Mouse (Mus musculus): ENCODE data around the gene Mpi. TPM values are rescaled to one million over a fixed set of nuclear protein-coding genes. Genes with fewer than 3 reads are reported as not detected.

The Mpi gene
- polyA plus RNA-seq, 1 experiment from 2014 or later, result 44.5 TPM

DNA sequence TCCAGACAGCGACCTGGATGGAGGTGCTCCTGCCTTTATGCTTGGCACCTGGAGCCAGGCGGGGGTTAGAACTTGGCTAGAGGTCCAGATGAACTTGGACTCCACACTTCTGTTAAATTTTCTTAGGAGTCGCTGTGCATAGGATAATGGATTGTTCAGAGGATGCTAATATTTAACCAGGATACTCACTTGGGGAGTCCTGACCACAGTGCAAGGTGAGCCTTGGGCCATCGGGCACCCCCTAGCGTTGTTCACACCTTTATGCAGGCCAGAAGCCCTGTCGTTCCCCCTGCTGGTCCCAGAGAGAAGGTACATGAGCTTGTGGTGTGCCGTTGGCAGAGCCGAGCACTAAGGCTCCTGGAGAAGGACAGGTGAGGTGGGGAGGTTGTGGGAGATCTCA lies 14.3 kb upstream of the Mpi start:
- H3K27me3 ChIP-seq (replicated peaks; ENCODE audit: control insufficient read depth, insufficient read depth, low read length), result no peaks in the 10 kb centered on the region
- 62% methylated on average over 8 of the region's 8 CpGs for WGBS

DNA sequence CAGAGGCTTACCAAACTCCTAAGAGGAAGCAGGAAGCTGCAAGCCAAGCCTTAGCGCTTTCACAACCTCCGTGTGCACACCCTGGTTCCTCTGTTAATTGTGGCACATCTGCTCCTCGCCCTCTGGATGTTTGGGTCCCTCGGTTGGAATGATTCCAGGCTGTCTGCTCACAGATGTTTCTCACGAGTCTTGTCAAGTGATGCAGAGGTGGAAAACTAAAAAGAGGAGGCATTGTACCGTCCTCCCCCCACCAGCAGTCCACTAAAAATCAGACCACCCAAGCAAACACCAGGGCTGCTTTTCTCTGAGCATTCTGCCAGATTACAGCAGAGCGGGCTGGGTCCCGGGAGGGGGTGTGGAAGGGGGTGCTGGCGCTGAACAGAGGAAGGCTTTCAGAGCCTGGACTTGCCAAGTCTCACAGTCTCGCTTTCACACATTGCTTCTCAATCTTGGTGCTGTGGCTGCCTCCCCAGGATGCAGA lies 13.2 kb upstream of the Mpi start:
- Histone ChIP-seq H3K4me3 (ENCODE audit: low read depth, low read length) (no peak overlapping the region), H3K27me3 (replicated peaks; ENCODE audit: control insufficient read depth, insufficient read depth, low read length) (no peaks in the 10 kb centered on the region), H3K9me3 (ENCODE audit: control insufficient read depth, low read length) (no peaks in the 10 kb centered on the region), H3K4me2 (ENCODE audit: low read depth, low read length) (no peak overlapping the region), H3K27ac (replicated peaks; ENCODE audit: low read depth, low read length) (peak overlapping the region; percentile 74), H3K4me1 (ENCODE audit: control insufficient read depth, insufficient read depth, low read length) (peaks cover 33% of the 10 kb centered on the region), H3K9ac (ENCODE audit: low read depth, low read length) (0 out of 2 replicates have a peak overlapping the region, but pooled peaks have one; percentile 32), H3K36me3 (ENCODE audit: control insufficient read depth, insufficient read depth, low read length) (peaks cover 22% of the 10 kb centered on the region)
- no peak for ATAC-seq (ENCODE audit: low read depth)
- DNase-seq (ENCODE audit: low spot score), result peak; percentile 71
- WGBS, result 20% methylated on average over 8 of the region's 10 CpGs

More for the DNA sequence above, 14.3 kb upstream of the Mpi start:
- DNase-seq (ENCODE audit: low spot score), result no peak
- Histone ChIP-seq H3K9me3 (ENCODE audit: control insufficient read depth, low read length) (no peaks in the 10 kb centered on the region), H3K36me3 (ENCODE audit: control insufficient read depth, insufficient read depth, low read length) (peaks cover 22% of the 10 kb centered on the region), H3K4me1 (ENCODE audit: control insufficient read depth, insufficient read depth, low read length) (peaks cover 27% of the 10 kb centered on the region), H3K4me2 (ENCODE audit: low read depth, low read length) (no peak overlapping the region), H3K4me3 (ENCODE audit: low read depth, low read length) (no peak overlapping the region), H3K9ac (ENCODE audit: low read depth, low read length) (no peak overlapping the region), H3K27ac (replicated peaks; ENCODE audit: low read depth, low read length) (peak overlapping the region; percentile 74; the same call in 1 of the 2 replicates)
- no peak for ATAC-seq (ENCODE audit: low read depth)

DNA sequence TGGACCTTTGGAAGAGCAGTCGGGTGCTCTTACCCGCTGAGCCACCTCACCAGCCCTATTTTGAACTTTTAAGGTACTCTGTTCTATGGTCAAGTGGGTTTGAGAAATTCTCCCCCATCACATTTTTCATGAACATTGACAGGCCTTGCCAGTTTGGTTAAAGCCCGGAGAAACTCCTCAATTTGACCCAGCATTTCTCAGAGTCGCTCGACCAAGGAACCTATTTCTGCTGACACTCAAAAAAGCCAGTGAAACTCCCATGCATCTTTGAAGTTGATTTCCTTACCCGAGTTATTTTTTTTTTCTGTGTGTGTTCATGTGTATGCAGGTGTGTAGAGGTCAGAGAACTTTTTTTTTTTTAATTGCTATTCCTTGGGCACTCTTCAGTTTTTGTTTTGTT lies 12.0 kb upstream of the Mpi start:
- Histone ChIP-seq H3K4me3 (ENCODE audit: low read depth, low read length) (no peak overlapping the region), H3K27me3 (replicated peaks; ENCODE audit: control insufficient read depth, insufficient read depth, low read length) (no peaks in the 10 kb centered on the region), H3K4me1 (ENCODE audit: control insufficient read depth, insufficient read depth, low read length) (peaks cover 38% of the 10 kb centered on the region), H3K27ac (replicated peaks; ENCODE audit: low read depth, low read length) (no peak overlapping the region), H3K4me2 (ENCODE audit: low read depth, low read length) (no peak overlapping the region), H3K9me3 (ENCODE audit: control insufficient read depth, low read length) (no peaks in the 10 kb centered on the region), H3K36me3 (ENCODE audit: control insufficient read depth, insufficient read depth, low read length) (peaks cover 18% of the 10 kb centered on the region), H3K9ac (ENCODE audit: low read depth, low read length) (no peak overlapping the region)
- no peak for ATAC-seq (ENCODE audit: low read depth)
- 78% methylated on average over 6 of the region's 6 CpGs for WGBS
- DNase-seq (ENCODE audit: low spot score), result no peak

DNA sequence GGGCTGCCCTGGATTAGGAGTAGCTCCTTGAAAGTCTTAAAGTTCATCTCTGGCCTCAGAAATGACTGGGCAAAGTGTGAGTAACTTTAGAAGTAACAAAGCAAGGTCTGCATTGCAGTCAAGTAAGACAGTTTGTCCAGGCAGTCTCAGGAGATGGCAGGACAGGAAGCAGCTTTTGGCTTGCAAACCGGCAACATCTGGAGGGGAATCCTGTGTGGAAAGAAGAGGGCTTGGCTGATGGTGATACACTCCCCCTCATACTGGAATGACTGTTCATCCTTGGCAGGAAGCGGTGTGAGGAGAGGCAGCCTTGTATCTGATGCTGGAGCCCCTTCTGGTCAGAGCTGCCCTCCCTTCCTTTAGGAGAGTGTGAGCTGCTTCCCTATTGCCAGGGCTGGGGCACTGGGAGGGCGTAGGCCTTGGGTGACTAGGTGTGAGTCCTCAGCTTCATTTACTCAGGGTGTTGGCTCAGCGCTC lies 10.4 kb upstream of the Mpi start:
- Histone ChIP-seq H3K9ac (ENCODE audit: low read depth, low read length) (no peak overlapping the region), H3K4me2 (ENCODE audit: low read depth, low read length) (0 out of 2 replicates have a peak overlapping the region, but pooled peaks have one; percentile 7), H3K4me3 (ENCODE audit: low read depth, low read length) (no peak overlapping the region), H3K27ac (replicated peaks; ENCODE audit: low read depth, low read length) (peak overlapping the region; percentile 44; the same call in 1 of the 2 replicates), H3K36me3 (ENCODE audit: control insufficient read depth, insufficient read depth, low read length) (peaks cover 2% of the 10 kb centered on the region; the same call in 1 of the 2 replicates), H3K4me1 (ENCODE audit: control insufficient read depth, insufficient read depth, low read length) (peaks cover 38% of the 10 kb centered on the region), H3K27me3 (replicated peaks; ENCODE audit: control insufficient read depth, insufficient read depth, low read length) (no peaks in the 10 kb centered on the region), H3K9me3 (ENCODE audit: control insufficient read depth, low read length) (no peaks in the 10 kb centered on the region)
- no peak for ATAC-seq (ENCODE audit: low read depth)
- 53% methylated on average over 4 of the region's 4 CpGs for WGBS
- peak; percentile 52 for DNase-seq (ENCODE audit: low spot score)

DNA sequence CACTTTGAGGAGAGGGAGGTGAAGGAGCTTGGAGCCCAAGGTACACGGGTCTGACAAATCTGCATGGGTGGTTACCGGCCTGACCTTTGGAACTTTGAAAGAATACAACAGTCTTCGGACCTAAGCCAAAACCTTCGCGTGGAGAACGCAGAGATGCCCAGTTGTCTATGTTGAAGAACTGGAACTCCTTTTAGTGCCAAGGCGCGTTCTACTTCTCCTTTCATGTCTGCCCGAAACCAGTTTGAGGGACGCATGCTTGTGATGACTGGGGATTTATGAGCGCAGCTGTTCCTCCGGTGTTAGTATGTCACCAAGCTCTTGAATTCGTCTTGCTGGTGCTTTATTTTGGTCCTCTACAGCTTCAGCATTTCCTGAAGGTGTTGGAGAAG lies 9.1 kb upstream of the Mpi start:
- peak overlapping the region; percentile 63 for H3K4me3 ChIP-seq (ENCODE audit: low read depth, low read length)
- WGBS, result 77% methylated on average over 13 of the region's 13 CpGs
- no peaks in the 10 kb centered on the region for H3K9me3 ChIP-seq (ENCODE audit: control insufficient read depth, low read length)
- no peak for ATAC-seq (ENCODE audit: low read depth)
- H3K27me3 ChIP-seq (replicated peaks; ENCODE audit: control insufficient read depth, insufficient read depth, low read length), result no peaks in the 10 kb centered on the region
- H3K27ac ChIP-seq (replicated peaks; ENCODE audit: low read depth, low read length), result peak overlapping the region; percentile 53; the same call in 1 of the 2 replicates
- H3K9ac ChIP-seq (ENCODE audit: low read depth, low read length), result peak overlapping the region; percentile 74
- no peak for DNase-seq (ENCODE audit: low spot score)
- H3K36me3 ChIP-seq (ENCODE audit: control insufficient read depth, insufficient read depth, low read length), result no peaks in the 10 kb centered on the region
- peak overlapping the region; percentile 71 for H3K4me2 ChIP-seq (ENCODE audit: low read depth, low read length)
- H3K4me1 ChIP-seq (ENCODE audit: control insufficient read depth, insufficient read depth, low read length), result peaks cover 35% of the 10 kb centered on the region

DNA sequence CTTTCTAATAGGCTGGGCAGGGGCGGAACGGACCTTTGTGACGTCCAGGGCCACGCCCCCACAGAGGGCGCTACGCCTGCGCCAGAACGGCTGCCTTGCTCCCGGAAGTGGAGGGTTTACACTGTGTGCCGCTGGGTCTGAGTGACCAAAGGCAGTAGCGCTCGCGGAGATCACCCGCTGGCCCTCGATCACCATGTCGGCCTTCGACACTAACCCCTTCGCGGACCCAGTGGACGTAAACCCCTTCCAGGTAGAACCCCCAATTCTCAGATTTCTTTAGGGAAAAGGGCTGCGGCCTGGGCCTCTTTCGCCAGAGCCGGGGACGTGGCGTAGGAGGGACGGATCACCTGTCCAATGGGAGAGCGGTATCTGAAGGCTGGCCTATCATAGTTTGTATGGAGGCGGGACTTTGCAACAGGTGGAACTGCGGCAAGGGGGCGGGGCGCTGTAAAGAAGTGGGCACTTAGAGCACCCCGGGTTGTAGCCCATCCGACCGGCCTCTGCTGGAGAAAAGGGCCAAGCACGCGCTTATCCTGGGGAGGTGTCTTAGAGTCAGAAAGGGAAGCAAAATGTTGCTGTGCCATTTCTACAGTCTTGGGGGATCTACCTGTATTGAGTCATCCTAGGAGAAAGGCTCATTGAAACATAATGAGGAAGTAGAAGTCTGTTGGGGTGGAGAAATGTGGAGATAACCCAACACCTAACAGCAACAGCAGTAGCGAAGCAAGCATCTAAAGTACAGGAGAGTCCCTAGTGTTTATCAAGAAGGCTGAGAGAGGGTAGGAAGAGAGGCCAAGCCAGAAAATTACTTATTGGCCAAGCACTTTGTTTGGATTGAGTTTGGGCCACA lies 8.5 kb upstream of the Mpi start, which contains the start of gene Scamp2:
Gene Scamp2 (plus strand): TSS at position 83 of the 850 bp plus-strand sequence.
- peak; percentile 96 for DNase-seq (ENCODE audit: low spot score)
- H3K27ac ChIP-seq (replicated peaks; ENCODE audit: low read depth, low read length), result peak within 1 kb of the TSS; percentile 63; the same call in 1 of the 2 replicates
- 2% methylated on average over 36 of the region's 37 CpGs for WGBS

DNA sequence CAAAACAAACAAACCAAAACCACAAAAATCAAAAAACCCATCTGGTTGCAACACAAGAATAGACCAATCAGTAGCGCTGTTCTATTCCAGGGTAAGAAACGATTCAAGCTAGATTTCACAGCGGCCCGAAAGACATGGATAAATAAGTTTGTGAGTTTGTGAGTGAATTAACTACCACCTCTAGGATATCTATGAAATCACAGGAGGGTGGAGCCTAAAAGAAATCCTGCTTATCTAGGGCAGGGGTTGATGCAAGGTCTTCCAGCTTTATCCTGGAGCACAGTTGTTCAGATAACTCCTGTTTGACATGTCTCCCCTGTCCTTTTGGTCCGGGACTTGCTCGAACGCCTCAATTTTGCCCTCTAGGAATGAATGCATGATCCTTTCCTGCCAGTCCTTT lies 7.7 kb upstream of the Mpi start:
- 28% methylated on average over 7 of the region's 7 CpGs for WGBS
- Histone ChIP-seq H3K27me3 (replicated peaks; ENCODE audit: control insufficient read depth, insufficient read depth, low read length) (no peaks in the 10 kb centered on the region), H3K4me3 (ENCODE audit: low read depth, low read length) (peak overlapping the region; percentile 63), H3K36me3 (ENCODE audit: control insufficient read depth, insufficient read depth, low read length) (no peaks in the 10 kb centered on the region), H3K4me2 (ENCODE audit: low read depth, low read length) (peak overlapping the region; percentile 71), H3K4me1 (ENCODE audit: control insufficient read depth, insufficient read depth, low read length) (peaks cover 21% of the 10 kb centered on the region), H3K9me3 (ENCODE audit: control insufficient read depth, low read length) (no peaks in the 10 kb centered on the region), H3K27ac (replicated peaks; ENCODE audit: low read depth, low read length) (peak overlapping the region; percentile 63; the same call in 1 of the 2 replicates), H3K9ac (ENCODE audit: low read depth, low read length) (peak overlapping the region; percentile 74)
- ATAC-seq (ENCODE audit: low read depth) (no peak), DNase-seq (ENCODE audit: low spot score) (no peak)

More for the DNA sequence above, 8.5 kb upstream of the Mpi start, which contains the start of gene Scamp2:
- peaks cover 29% of the 10 kb centered on the region for H3K4me1 ChIP-seq (ENCODE audit: control insufficient read depth, insufficient read depth, low read length)
- H3K4me2 ChIP-seq (ENCODE audit: low read depth, low read length), result peak within 1 kb of the TSS; percentile 71
- no peaks in the 10 kb centered on the region for H3K9me3 ChIP-seq (ENCODE audit: control insufficient read depth, low read length)
- H3K36me3 ChIP-seq (ENCODE audit: control insufficient read depth, insufficient read depth, low read length), result no peaks in the 10 kb centered on the region
- no peaks in the 10 kb centered on the region for H3K27me3 ChIP-seq (replicated peaks; ENCODE audit: control insufficient read depth, insufficient read depth, low read length)
- H3K9ac ChIP-seq (ENCODE audit: low read depth, low read length), result peak within 1 kb of the TSS; percentile 74
- H3K4me3 ChIP-seq (ENCODE audit: low read depth, low read length), result peak within 1 kb of the TSS; percentile 63
- ATAC-seq (ENCODE audit: low read depth), result peak; percentile 99

DNA sequence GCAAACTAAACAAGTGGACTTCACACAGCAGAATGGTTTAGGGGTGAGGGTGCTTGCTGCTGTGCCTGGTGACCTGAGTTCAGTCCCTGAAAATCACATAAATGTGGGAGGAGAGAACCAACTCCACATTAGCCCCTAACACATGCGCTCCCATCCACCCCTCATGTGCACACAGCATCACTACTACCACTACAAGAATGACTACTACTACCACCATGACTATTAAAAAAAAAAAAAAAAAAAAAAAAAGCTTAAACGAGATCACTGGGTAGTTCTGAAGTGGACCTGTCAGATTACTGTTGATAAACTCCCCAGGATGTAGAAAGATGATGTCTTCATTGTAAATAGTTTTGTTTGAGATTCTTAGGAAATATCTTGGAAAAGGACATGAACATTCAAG lies 7.0 kb upstream of the Mpi start:
- 77% methylated on average over 2 of the region's 2 CpGs for WGBS
- DNase-seq (ENCODE audit: low spot score) (no peak), ATAC-seq (ENCODE audit: low read depth) (no peak)
- Histone ChIP-seq H3K4me1 (ENCODE audit: control insufficient read depth, insufficient read depth, low read length) (peaks cover 21% of the 10 kb centered on the region), H3K36me3 (ENCODE audit: control insufficient read depth, insufficient read depth, low read length) (no peaks in the 10 kb centered on the region), H3K4me3 (ENCODE audit: low read depth, low read length) (no peak overlapping the region), H3K27me3 (replicated peaks; ENCODE audit: control insufficient read depth, insufficient read depth, low read length) (no peaks in the 10 kb centered on the region), H3K9me3 (ENCODE audit: control insufficient read depth, low read length) (no peaks in the 10 kb centered on the region), H3K4me2 (ENCODE audit: low read depth, low read length) (no peak overlapping the region), H3K27ac (replicated peaks; ENCODE audit: low read depth, low read length) (no peak overlapping the region), H3K9ac (ENCODE audit: low read depth, low read length) (no peak overlapping the region)

Measured in embryonic facial prominence, embryonic 14.5 days (tissue).